8 mouse cellular contexts compared by ENCODE assay signal in genomic region chr2:167894948-167895372, GRCm38 (mm10). TPM values are rescaled to one million over a fixed set of nuclear protein-coding genes. Genes with fewer than 3 reads are reported as not detected.
DNase-seq lines count a peak whose midpoint lies in the region; ATAC-seq and TF ChIP-seq lines count a peak whose summit lies in the region.

No protein-coding gene starts in this region.

- peak overlapping the region; percentile 54 for H3K4me2 ChIP-seq in lung, embryonic 15.5 days

- TF ChIP-seq POLR2A in thymus, adult 2 months (IDR thresholded peaks at IDR 0.05; ENCODE audit: control insufficient read depth, extremely low read depth, insufficient read depth, low read length, poor library complexity), result no peak

- peak; percentile 56 for DNase-seq in ES-E14 (ENCODE audit: low read depth, low spot score)
- DNase-seq in cerebellum, adult 18-20 months, result peak; percentile 79 to 88
- DNase-seq in forelimb bud, embryonic 11.5 days (ENCODE audit: low read depth, low spot score), result peak; percentile 77
- peak; percentile 72 for DNase-seq in layer of hippocampus, adult 9-10 months (ENCODE audit: low spot score)
- peak; percentile 60 for DNase-seq in ovary, adult 18-20 months (ENCODE audit: low spot score)
- DNase-seq in thymus, adult 2 months, result peak; percentile 87

- H3K4me1 ChIP-seq in ES-E14 (ENCODE audit: control insufficient read depth in 2 of 2, insufficient read depth in 2 of 2, low read length in 2 of 2, poor library complexity in 1 of 2), result peaks cover 0 to 2% of the 10 kb centered on the region in 2 experiments; a peak in 1 of 4 replicates
- H3K4me1 ChIP-seq in lung, embryonic 15.5 days, result peaks cover 31% of the 10 kb centered on the region
- no peaks in the 10 kb centered on the region for H3K4me1 ChIP-seq in thymus, adult 2 months (replicated peaks; ENCODE audit: control insufficient read depth, insufficient read depth, low read length)

- no peak overlapping the region for H3K9ac ChIP-seq in ES-E14 (ENCODE audit: insufficient read depth, low read depth, low read length, poor library complexity, severe bottlenecking)
- no peak overlapping the region for H3K9ac ChIP-seq in lung, embryonic 15.5 days

- ATAC-seq in hematopoietic stem cell, adult 5-6 weeks (replicated peaks in 1 of 2; ENCODE audit: insufficient read depth in 1 of 2, low FRiP score in 2 of 2, low TSS enrichment in 1 of 2, low read depth in 1 of 2, poor library complexity in 2 of 2, severe bottlenecking in 2 of 2), result peak; percentile 76 to 93
- peak; percentile 47; the same call in 1 of the 2 replicates for ATAC-seq in lung, embryonic 15.5 days (ENCODE audit: borderline replicate concordance, extremely low read depth, low FRiP score, low TSS enrichment)

- under 1% methylated on average over 30 of the region's 30 CpGs for WGBS in lung, embryonic 15.5 days
- WGBS in thymus, adult 2 months, result 2% methylated on average over 30 of the region's 30 CpGs

- in situ Hi-C loops in ES-E14 (cut with MboI; ENCODE audit: low sequenced_read_pairs in 2 of 2, unreplicated experiment in 2 of 2), result loop anchor here (5.0 to 10.0 kb wide), 2 partner anchors 208 to 360 kb away; partner anchors contain the start of genes Cebpb (in 2 of the 2), Tmem189 (in 2 of the 2) and Snai1 (in 1 of the 2)

- TF ChIP-seq CTCF in thymus, adult 2 months (IDR thresholded peaks at IDR 0.05; ENCODE audit: borderline replicate concordance, control insufficient read depth, extremely low read depth, insufficient read depth, low read length, poor library complexity), result peak; percentile 98

- H3K4me3 ChIP-seq in ES-E14 (ENCODE audit: insufficient read depth in 1 of 2, low read depth in 1 of 2, low read length in 2 of 2, poor library complexity in 1 of 2, severe bottlenecking in 1 of 2), result peak overlapping the region; percentile 40 to 47; a peak in 3 of 4 replicates
- peak overlapping the region; percentile 18; the same call in 1 of the 2 replicates for H3K4me3 ChIP-seq in lung, embryonic 15.5 days
- no peak overlapping the region for H3K4me3 ChIP-seq in thymus, adult 2 months (ENCODE audit: control insufficient read depth, insufficient read depth, low read length)

- H3K27me3 ChIP-seq in lung, embryonic 15.5 days, result peaks cover 9% of the 10 kb centered on the region
- H3K27me3 ChIP-seq in thymus, adult 2 months (ENCODE audit: control insufficient read depth, insufficient read depth, low read length), result no peaks in the 10 kb centered on the region

- no peak overlapping the region for H3K27ac ChIP-seq in ES-E14 (ENCODE audit: insufficient read depth, low read depth, low read length, poor library complexity, severe bottlenecking)
- H3K27ac ChIP-seq in lung, embryonic 15.5 days, result no peak overlapping the region
- no peak overlapping the region for H3K27ac ChIP-seq in thymus, adult 2 months (ENCODE audit: control insufficient read depth, insufficient read depth, low read length)

- no peaks in the 10 kb centered on the region for H3K9me3 ChIP-seq in ES-E14 (ENCODE audit: control insufficient read depth, insufficient read depth, low read depth, low read length)
- H3K9me3 ChIP-seq in lung, embryonic 15.5 days, result no peaks in the 10 kb centered on the region

- no peaks in the 10 kb centered on the region for H3K36me3 ChIP-seq in ES-E14 (ENCODE audit: control insufficient read depth, insufficient read depth, low read length, poor library complexity, severe bottlenecking)
- no peaks in the 10 kb centered on the region for H3K36me3 ChIP-seq in lung, embryonic 15.5 days
- no peaks in the 10 kb centered on the region for H3K36me3 ChIP-seq in thymus, adult 2 months (ENCODE audit: control insufficient read depth, insufficient read depth, low read length)

TF ChIP-seq in ES-E14, 5 proteins besides CTCF, POLR2A, EP300 and RAD21:
- TF ChIP-seq ZC3H11A (IDR thresholded peaks at IDR 0.05; ENCODE audit: borderline replicate concordance, low read depth, low read length) (peak; percentile 86; the same call in 1 of the 2 replicates), HCFC1 (IDR thresholded peaks at IDR 0.05; ENCODE audit: borderline replicate concordance, insufficient read depth, low read length) (no peak)

RNA-seq across cellular contexts. Expression of gene Ptpn1, which starts 36.9 kb away (rescaled TPM):
- 31.1 and 39.9 TPM in 2 replicates for total RNA-seq in ES-E14 (2012; rRNA removed)
- 37.1 and 61.6 TPM in 2 replicates for total RNA-seq in hematopoietic stem cell, adult 5-6 weeks (2017)
- polyA plus RNA-seq in lung, embryonic 15.5 days (2015; fragmentation: Nextera tagmentation; extraction: Ambion mirVana), result 65.8 and 74.4 TPM in 2 replicates
- polyA plus RNA-seq in thymus, adult 2 months (2012; rRNA removed), result 97.1 and 97.8 TPM in 2 replicates
